ENCODE assay signal across 11 mouse cellular contexts in the genomic region with DNA sequence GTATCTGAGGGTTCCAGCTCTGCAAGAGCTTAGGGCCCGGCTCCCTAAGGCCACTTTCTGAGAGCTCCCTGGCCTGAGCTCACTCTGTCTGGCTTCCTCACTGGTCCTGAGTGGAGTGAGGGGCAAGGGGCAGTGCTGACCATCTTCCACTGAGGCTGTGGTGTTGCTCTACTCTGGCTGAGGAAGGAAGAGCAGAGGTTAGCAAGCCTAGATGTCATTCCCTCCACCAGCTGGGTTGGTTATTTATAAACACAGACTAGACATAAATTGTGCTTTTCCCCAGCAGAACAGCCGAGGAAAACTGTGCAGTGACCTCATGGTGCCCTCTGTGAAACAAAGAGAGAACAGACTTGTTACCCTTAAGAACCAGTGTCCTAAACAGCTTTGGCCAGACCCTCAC.
DNase-seq lines count a peak whose midpoint lies in the region; ATAC-seq lines count a peak whose summit lies in the region.
"Had no signal": no experiment of that assay in that cellular context is flagged by ENCODE, and none has a peak within 500 bp of the region (broad histone marks: within the 10 kb centered on the region; RNA-seq: fewer than 3 reads in every experiment).

No protein-coding gene starts in this region.

- no peaks in the 10 kb centered on the region for H3K9me3 ChIP-seq in heart, embryonic 16.5 days (replicated peaks; ENCODE audit: control insufficient read depth, low read length)
- no peaks in the 10 kb centered on the region for H3K9me3 ChIP-seq in lung, embryonic 16.5 days (ENCODE audit: control insufficient read depth, low read length)
- H3K9me3 ChIP-seq in embryonic facial prominence, embryonic 15.5 days (replicated peaks): no peaks in the 10 kb centered on the region

- DNase-seq in heart, adult 18-20 months: no peak
- no peak for DNase-seq in lung, postnatal 4 days
- DNase-seq in left cerebral cortex, postnatal 36 days (ENCODE audit: low spot score in 2 of 2): no peak
- no peak for DNase-seq in spleen, adult 12 weeks (ENCODE audit: low spot score)
- DNase-seq: adrenal gland, postnatal 14 days; cerebellum, adult 8-10 months; thymus, postnatal 4 days had no signal

- no peaks in the 10 kb centered on the region for H3K36me3 ChIP-seq in heart, embryonic 16.5 days (ENCODE audit: control insufficient read depth, insufficient read depth)
- no peaks in the 10 kb centered on the region for H3K36me3 ChIP-seq in lung, embryonic 16.5 days (ENCODE audit: control insufficient read depth, insufficient read depth, low read length)
- H3K36me3 ChIP-seq in embryonic facial prominence, embryonic 15.5 days: no peaks in the 10 kb centered on the region
- no peaks in the 10 kb centered on the region for H3K36me3 ChIP-seq in macrophage (ENCODE audit: inconsistent target)

- peaks cover 37% of the 10 kb centered on the region for H3K4me1 ChIP-seq in heart, embryonic 16.5 days (ENCODE audit: control insufficient read depth, insufficient read depth, low read length)
- peaks cover 30% of the 10 kb centered on the region for H3K4me1 ChIP-seq in lung, embryonic 16.5 days (replicated peaks; ENCODE audit: control insufficient read depth, insufficient read depth, low read length)
- peaks cover 18% of the 10 kb centered on the region for H3K4me1 ChIP-seq in embryonic facial prominence, embryonic 15.5 days

- no peaks in the 10 kb centered on the region for H3K27me3 ChIP-seq in heart, embryonic 16.5 days (ENCODE audit: control insufficient read depth, insufficient read depth, low read length)
- H3K27me3 ChIP-seq in lung, embryonic 16.5 days (ENCODE audit: control insufficient read depth, insufficient read depth, low read depth, low read length): no peaks in the 10 kb centered on the region
- H3K27me3 ChIP-seq in embryonic facial prominence, embryonic 15.5 days: no peaks in the 10 kb centered on the region

- no peak overlapping the region for H3K9ac ChIP-seq in heart, embryonic 16.5 days (ENCODE audit: low read length)
- H3K9ac ChIP-seq in lung, embryonic 16.5 days (ENCODE audit: low read length): 0 out of 2 replicates have a peak overlapping the region, but pooled peaks have one; percentile 27
- no peak overlapping the region for H3K9ac ChIP-seq in embryonic facial prominence, embryonic 15.5 days

- H3K4me2 ChIP-seq in heart, embryonic 16.5 days (ENCODE audit: low read depth, low read length): no peak overlapping the region
- no peak overlapping the region for H3K4me2 ChIP-seq in lung, embryonic 16.5 days (ENCODE audit: low read depth, low read length)
- H3K4me2 ChIP-seq in embryonic facial prominence, embryonic 15.5 days (replicated peaks): no peak overlapping the region

- H3K4me3 ChIP-seq in heart, embryonic 16.5 days (ENCODE audit: low read length): no peak overlapping the region
- no peak overlapping the region for H3K4me3 ChIP-seq in lung, embryonic 16.5 days (ENCODE audit: low read length)
- H3K4me3 ChIP-seq in embryonic facial prominence, embryonic 15.5 days (replicated peaks): no peak overlapping the region
- no peak overlapping the region for H3K4me3 ChIP-seq in macrophage (ENCODE audit: inconsistent target)

- no peaks in the 10 kb centered on the region for H3K79me2 ChIP-seq in macrophage (ENCODE audit: inconsistent target)

- ATAC-seq in heart, embryonic 16.5 days (replicated peaks; ENCODE audit: extremely low read depth, insufficient read depth, low FRiP score): no peak
- ATAC-seq in lung, embryonic 16.5 days (ENCODE audit: low read depth): peak; percentile 29; the same call in 1 of the 2 replicates
- no peak for ATAC-seq in embryonic facial prominence, embryonic 15.5 days (ENCODE audit: insufficient number of reproducible peaks, low FRiP score, low TSS enrichment, low read depth)

- H3K27ac ChIP-seq in heart, embryonic 16.5 days (ENCODE audit: low read length): peak overlapping the region; percentile 63
- peak overlapping the region; percentile 94 for H3K27ac ChIP-seq in lung, embryonic 16.5 days (ENCODE audit: low read length)
- 0 out of 2 replicates have a peak overlapping the region, but pooled peaks have one; percentile 39 for H3K27ac ChIP-seq in embryonic facial prominence, embryonic 15.5 days (replicated peaks)
- peak overlapping the region; percentile 95 for H3K27ac ChIP-seq in macrophage

- 21% methylated on average over 2 of the region's 2 CpGs for WGBS in heart, embryonic 16.5 days
- 38% methylated on average over 2 of the region's 2 CpGs for WGBS in lung, embryonic 16.5 days
- WGBS in embryonic facial prominence, embryonic 15.5 days: 41% methylated on average over 2 of the region's 2 CpGs
- 46% methylated on average over 2 of the region's 2 CpGs for WGBS in macrophage (ENCODE audit: missing documents)

- intact Hi-C loops in left cerebral cortex, postnatal 36 days (cut with DNase I): no loop called here

Comparison
In these comparisons a context has a peak if more than half of its experiments do, and no peak if none do; other contexts are left out.
1. H3K27ac ChIP-seq: peak in every context shown above with its lines; median percentile 95 in macrophage; 94 in lung, embryonic 16.5 days; 63 in heart, embryonic 16.5 days; 39 in embryonic facial prominence, embryonic 15.5 days.